Mouse (Mus musculus) liver, embryonic 12.5 days (tissue): ENCODE measurements around the gene Cand2. TPM values are rescaled to one million over a fixed set of nuclear protein-coding genes. Genes with fewer than 3 reads are reported as not detected.

Experiments
- ATAC-seq: fragments of 200-750 bp; cut with Nextera tagmentation; 2 replicates; pipeline ENCODE4 v1.8.0; 2017; ENCODE audit warnings: moderate number of reproducible peaks, mild to moderate bottlenecking, moderate library complexity
- H3K27ac ChIP-seq: fragments of 300-500 bp; sonication (generic); 2 replicates; pipeline ENCODE4 v1.5.1; 2016; ENCODE audit warnings: mild to moderate bottlenecking
- H3K27me3 ChIP-seq: fragments of 300-500 bp; sonication (generic); replicated peaks from 2 replicates; pipeline ENCODE4 v1.6.1; 2016; ENCODE audit warnings: mild to moderate bottlenecking, moderate library complexity
- H3K36me3 ChIP-seq: fragments of 300-500 bp; sonication (generic); 2 replicates; pipeline ENCODE4 v1.6.1; 2016; ENCODE audit warnings: mild to moderate bottlenecking, moderate library complexity
- H3K4me1 ChIP-seq: fragments of 300-500 bp; sonication (generic); 2 replicates; pipeline ENCODE4 v1.6.1; 2016
- H3K4me2 ChIP-seq: fragments of 300-500 bp; sonication (generic); 2 replicates; pipeline ENCODE4 v1.6.1; 2016; ENCODE audit warnings: mild to moderate bottlenecking, moderate library complexity
- H3K4me3 ChIP-seq: fragments of 300-500 bp; sonication (generic); 2 replicates; pipeline ENCODE4 v1.5.1; 2016; ENCODE audit warnings: mild to moderate bottlenecking, moderate library complexity
- H3K9ac ChIP-seq: fragments of 300-500 bp; sonication (generic); 2 replicates; pipeline ENCODE4 v1.6.1; 2016; ENCODE audit warnings: mild to moderate bottlenecking, moderate library complexity
- H3K9me3 ChIP-seq: fragments of 300-500 bp; sonication (generic); replicated peaks from 2 replicates; pipeline ENCODE4 v1.6.1; 2016; ENCODE audit warnings: mild to moderate bottlenecking, moderate library complexity
- WGBS: fragments of 180-500 bp; shearing (Covaris S2); methylation state at CpG from one replicate; pipeline ENCODE4 v1.1.7; 2016; ENCODE audit not compliant: insufficient replicate concordance; 5-methylcytosine and 5-hydroxymethylcytosine counted together
- microRNA-seq: library from miRNA; unstranded; fragments of <30 nt; microRNA quantifications from one replicate; pipeline ENCODE4, GENCODE M21; 2017
- polyA plus RNA-seq: library from polyadenylated mRNA; unstranded; fragments of >200 nt; fragmentation: Nextera tagmentation; extraction: Ambion mirVana; gene quantifications from 2 replicates; pipeline ENCODE4 v1.2.1, GENCODE M21; 2016

Gene Cand2
- polyA plus RNA-seq, 1 experiment from 2014 or later = 9.5 TPM

- WGBS = 72% methylated on average over 5 of the region's 5 CpGs
- 0 out of 2 replicates have a peak overlapping the region, but pooled peaks have one; percentile 18 for H3K27ac ChIP-seq
- H3K4me1 ChIP-seq = peaks cover 19% of the 10 kb centered on the region
- H3K9me3 ChIP-seq = no peaks in the 10 kb centered on the region
- no peaks in the 10 kb centered on the region for H3K27me3 ChIP-seq
- peak overlapping the region; percentile 51 for H3K4me3 ChIP-seq
- 0 out of 2 replicates have a peak, but pooled peaks have one; percentile 14 for ATAC-seq
- peaks cover 25% of the 10 kb centered on the region for H3K36me3 ChIP-seq
- peak overlapping the region; percentile 48 for H3K9ac ChIP-seq
- H3K4me2 ChIP-seq = peak overlapping the region; percentile 79
Observed at GRCm38 (mm10) chr6:115838745-115839144, 64.4 kb downstream of the Cand2 start.

- Histone ChIP-seq H3K27me3 (no peaks in the 10 kb centered on the region), H3K27ac (no peak overlapping the region), H3K36me3 (peaks cover 74% of the 10 kb centered on the region), H3K4me1 (peaks cover under 1% of the 10 kb centered on the region; the same call in 1 of the 2 replicates), H3K4me2 (no peak overlapping the region), H3K9me3 (no peaks in the 10 kb centered on the region), H3K9ac (no peak overlapping the region), H3K4me3 (no peak overlapping the region)
- WGBS = 85% methylated on average over 4 of the region's 4 CpGs
- ATAC-seq = no peak
Observed at GRCm38 (mm10) chr6:115845006-115845405, 70.7 kb downstream of the Cand2 start.

DNA sequence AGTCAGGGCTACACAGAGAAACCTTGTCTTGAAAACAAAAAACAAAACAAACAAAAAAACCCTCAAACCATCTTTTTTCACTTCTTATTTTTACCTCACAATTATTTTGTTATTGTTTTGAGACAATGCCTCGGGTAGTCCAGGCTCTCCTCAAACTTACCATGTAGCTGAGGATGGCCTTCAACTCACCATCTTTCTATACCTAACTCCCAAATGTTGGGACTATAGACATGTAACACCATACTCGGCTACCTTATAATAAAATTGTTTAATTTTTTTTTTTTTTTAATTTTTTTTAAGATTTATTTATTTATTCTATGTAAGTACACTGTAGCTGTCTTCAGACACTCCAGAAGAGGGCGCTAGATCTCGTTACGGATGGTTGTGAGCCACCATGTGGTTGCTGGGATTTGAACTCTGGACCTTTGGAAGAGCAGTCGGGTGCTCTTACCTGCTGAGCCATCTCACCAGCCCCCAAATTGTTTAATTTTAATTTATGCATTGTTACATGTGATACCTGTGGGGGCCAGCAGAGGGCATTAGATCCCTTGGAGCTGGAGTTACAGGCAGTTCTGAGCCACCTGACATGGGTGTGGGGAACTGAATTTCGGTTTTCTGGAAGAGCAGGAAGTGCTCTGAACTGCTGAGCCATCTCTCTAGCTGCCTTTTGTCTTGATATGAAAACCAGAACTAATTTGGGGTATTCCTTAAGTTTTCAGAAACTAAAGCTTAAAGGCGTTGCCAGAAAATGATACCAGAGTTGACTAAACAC lies 72.5 kb downstream of the Cand2 start:
- Histone ChIP-seq H3K27me3 (no peaks in the 10 kb centered on the region), H3K4me3 (no peak overlapping the region), H3K4me1 (peaks cover 11% of the 10 kb centered on the region), H3K36me3 (peaks cover 79% of the 10 kb centered on the region), H3K9me3 (no peaks in the 10 kb centered on the region), H3K9ac (no peak overlapping the region), H3K27ac (no peak overlapping the region), H3K4me2 (no peak overlapping the region)
- WGBS = 27% methylated on average over 8 of the region's 8 CpGs
- peak; percentile 52 for ATAC-seq

- Histone ChIP-seq H3K9me3 (no peaks in the 10 kb centered on the region), H3K4me2 (no peak overlapping the region)
- WGBS = 88% methylated on average over 10 of the region's 10 CpGs
Observed at GRCm38 (mm10) chr6:115848598-115849304, 74.4 kb downstream of the Cand2 start.

DNA sequence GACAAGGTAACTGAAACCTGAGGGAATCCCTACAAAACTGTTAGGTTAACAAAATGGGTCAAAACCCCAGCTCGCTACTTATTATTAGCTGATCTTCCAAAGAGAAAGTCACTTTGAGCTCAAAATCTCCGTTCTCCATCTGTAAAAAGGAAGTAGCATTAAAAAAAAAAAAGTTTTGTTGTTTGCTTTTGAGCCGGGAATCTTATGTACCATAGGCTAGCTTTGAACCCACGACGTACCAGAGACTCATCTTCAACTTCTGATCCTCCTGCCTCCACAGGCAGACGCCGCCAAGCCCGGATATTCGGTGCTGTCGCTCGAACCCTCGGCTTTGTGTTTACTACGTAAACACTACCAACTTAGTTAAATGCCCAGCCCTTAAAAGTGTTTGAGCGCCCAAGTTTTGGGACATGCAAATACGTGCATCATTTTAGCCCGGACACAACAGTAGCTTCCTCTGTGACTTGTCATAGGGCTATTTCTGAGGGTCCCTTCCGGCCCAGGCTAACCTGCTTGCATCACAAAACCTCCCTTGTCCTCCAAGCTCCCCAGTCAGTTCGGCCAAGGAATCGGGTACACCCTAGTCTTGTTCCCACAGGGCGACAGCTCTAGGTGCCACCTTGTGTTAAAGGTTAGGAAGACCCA lies 78.2 kb downstream of the Cand2 start:
- H3K9ac ChIP-seq = peak overlapping the region; percentile 72
- peaks cover 26% of the 10 kb centered on the region for H3K4me1 ChIP-seq
- H3K9me3 ChIP-seq = no peaks in the 10 kb centered on the region
- peak; percentile 71 for ATAC-seq
- peaks cover 33% of the 10 kb centered on the region for H3K36me3 ChIP-seq
- H3K27ac ChIP-seq = peak overlapping the region; percentile 88
- peak overlapping the region; percentile 75 for H3K4me3 ChIP-seq
- peak overlapping the region; percentile 84 for H3K4me2 ChIP-seq
- H3K27me3 ChIP-seq = no peaks in the 10 kb centered on the region
- WGBS = 5% methylated on average over 20 of the region's 20 CpGs

More at GRCm38 (mm10) chr6:115848598-115849304, 74.4 kb downstream of the Cand2 start:
- peaks cover 60% of the 10 kb centered on the region for H3K36me3 ChIP-seq
- no peak overlapping the region for H3K27ac ChIP-seq
- no peak for ATAC-seq
- peaks cover 22% of the 10 kb centered on the region for H3K4me1 ChIP-seq
- no peaks in the 10 kb centered on the region for H3K27me3 ChIP-seq
- no peak overlapping the region for H3K4me3 ChIP-seq
- H3K9ac ChIP-seq = no peak overlapping the region

- Histone ChIP-seq H3K9ac (peak within 1 kb of the TSS; percentile 72), H3K27ac (peak within 1 kb of the TSS; percentile 88), H3K4me1 (peaks cover 26% of the 10 kb centered on the region), H3K27me3 (no peaks in the 10 kb centered on the region), H3K4me3 (peak within 1 kb of the TSS; percentile 75), H3K9me3 (no peaks in the 10 kb centered on the region), H3K36me3 (peaks cover 26% of the 10 kb centered on the region), H3K4me2 (peak within 1 kb of the TSS; percentile 84)
- WGBS = 1% methylated on average over 51 of the region's 51 CpGs
- ATAC-seq = peak; percentile 99
Observed at GRCm38 (mm10) chr6:115853091-115853813, 78.9 kb downstream of the Cand2 start, which contains the start of the genes Mbd4 and Ift122. Gene Mbd4 (minus strand): TSS chr6:115853371. Gene Ift122 (plus strand): TSS chr6:115853470.

DNA sequence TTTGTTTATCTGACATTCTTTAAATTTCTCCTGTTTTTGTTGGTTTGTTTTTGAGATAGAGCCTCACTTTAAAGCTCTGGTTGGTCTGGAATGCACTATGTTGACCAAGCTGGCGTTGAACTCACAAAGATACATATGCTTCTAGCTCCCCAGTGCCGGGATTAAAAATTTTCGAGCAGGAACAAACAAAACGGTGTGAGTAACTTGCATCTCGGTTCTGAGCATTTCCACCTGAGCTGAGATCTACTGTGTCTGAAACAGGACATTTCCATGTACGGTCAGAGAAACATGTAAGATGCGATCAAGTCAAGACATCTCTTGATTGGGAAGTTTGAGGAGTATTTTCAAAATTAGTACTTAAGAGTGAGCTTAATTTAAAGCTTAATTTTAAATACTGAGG lies 79.6 kb downstream of the Cand2 start:
- peaks cover 19% of the 10 kb centered on the region for H3K36me3 ChIP-seq
- no peaks in the 10 kb centered on the region for H3K9me3 ChIP-seq
- H3K27ac ChIP-seq = peak overlapping the region; percentile 73
- 49% methylated on average over 7 of the region's 7 CpGs for WGBS
- H3K4me1 ChIP-seq = peaks cover 32% of the 10 kb centered on the region
- peak overlapping the region; percentile 75 for H3K4me3 ChIP-seq
- no peak for ATAC-seq
- H3K9ac ChIP-seq = peak overlapping the region; percentile 68
- peak overlapping the region; percentile 84 for H3K4me2 ChIP-seq
- no peaks in the 10 kb centered on the region for H3K27me3 ChIP-seq

GRCm38 (mm10) chr6:115854432-115854831 lies 80.1 kb downstream of the Cand2 start:
- Histone ChIP-seq H3K27ac (no peak overlapping the region), H3K27me3 (no peaks in the 10 kb centered on the region), H3K4me3 (no peak overlapping the region), H3K36me3 (peaks cover 14% of the 10 kb centered on the region), H3K4me2 (no peak overlapping the region), H3K4me1 (peaks cover 35% of the 10 kb centered on the region), H3K9me3 (no peaks in the 10 kb centered on the region), H3K9ac (no peak overlapping the region)
- no peak for ATAC-seq
- 43% methylated on average over 2 of the region's 2 CpGs for WGBS

Small RNAs within 50 kb of the gene (microRNA-seq; reads per million reads assigned to microRNA genes)
- gene Mir7660 = not detected

Other genes with a start within 250 kb of the Cand2 start
- gene Tsen2, start 229.9 kb upstream of the Cand2 start, polyA plus RNA-seq = 19.7 and 20.7 TPM in 2 replicates
- 4.9 and 5.1 TPM in 2 replicates for gene Mkrn2os, start 182.0 kb upstream of the Cand2 start, polyA plus RNA-seq
- gene Mkrn2, start 172.6 kb upstream of the Cand2 start, polyA plus RNA-seq = 14.4 and 15.3 TPM in 2 replicates
- gene Raf1, start 97.9 kb upstream of the Cand2 start, polyA plus RNA-seq = 52.4 and 53.2 TPM in 2 replicates
- 29.1 and 32.7 TPM in 2 replicates for gene Tmem40, start 12.1 kb upstream of the Cand2 start, polyA plus RNA-seq
- gene Rpl32, start 34.2 kb downstream of the Cand2 start, polyA plus RNA-seq = 1,876 and 1,897 TPM in 2 replicates
- 0.25 and 0.26 TPM in 2 replicates for gene Efcab12, start 63.9 kb downstream of the Cand2 start, polyA plus RNA-seq
- 14.5 and 16.2 TPM in 2 replicates for gene Mbd4, start 78.8 kb downstream of the Cand2 start, polyA plus RNA-seq
- gene Ift122, start 78.9 kb downstream of the Cand2 start, polyA plus RNA-seq = 4.8 and 5.3 TPM in 2 replicates
- not detected in 2 replicates for gene Rho, start 157.2 kb downstream of the Cand2 start, polyA plus RNA-seq
- not detected in 2 replicates for gene H1foo, start 170.4 kb downstream of the Cand2 start, polyA plus RNA-seq
- 16.2 TPM in 2 replicates for gene Plxnd1, start 220.5 kb downstream of the Cand2 start, polyA plus RNA-seq